Mouse (Mus musculus) adrenal gland, adult 8-10 months (tissue): ENCODE data around the gene Cblb. TPM values are rescaled to one million over a fixed set of nuclear protein-coding genes. Genes with fewer than 3 reads are reported as not detected.

ENCODE experiments used
- DNase-seq: peaks from one replicate; pipeline ENCODE4 v3.0.0; 2022
- total RNA-seq, 4 experiments: library from RNA; stranded (reverse); gene quantifications; 2 replicates each; pipeline ENCODE4 v1.2.4; 2022

The Cblb gene
- total RNA-seq, 4 experiments from 2014 or later: 26.2 to 49.9 (median 36.7) TPM

- DNase-seq: no peak
Measured at GRCm38 (mm10) chr16:52210844-52211606, 180.0 kb downstream of the Cblb start.

GRCm38 (mm10) chr16:52219069-52219468, 188.0 kb downstream of the Cblb start:
- DNase-seq: no peak

GRCm38 (mm10) chr16:52222896-52223295, 191.9 kb downstream of the Cblb start:
- DNase-seq: no peak

GRCm38 (mm10) chr16:52229446-52229845, 198.4 kb downstream of the Cblb start:
- no peak for DNase-seq

- DNase-seq: no peak
Measured at GRCm38 (mm10) chr16:52229930-52230329, 198.9 kb downstream of the Cblb start.

GRCm38 (mm10) chr16:52242144-52242543, 211.1 kb downstream of the Cblb start:
- no peak for DNase-seq

- no peak for DNase-seq
Measured at GRCm38 (mm10) chr16:52243421-52243973, 212.5 kb downstream of the Cblb start.

GRCm38 (mm10) chr16:52250196-52250595, 219.2 kb downstream of the Cblb start:
- no peak for DNase-seq

- no peak for DNase-seq
Measured at GRCm38 (mm10) chr16:52250935-52251334, 219.9 kb downstream of the Cblb start.
